In the genomic region with DNA sequence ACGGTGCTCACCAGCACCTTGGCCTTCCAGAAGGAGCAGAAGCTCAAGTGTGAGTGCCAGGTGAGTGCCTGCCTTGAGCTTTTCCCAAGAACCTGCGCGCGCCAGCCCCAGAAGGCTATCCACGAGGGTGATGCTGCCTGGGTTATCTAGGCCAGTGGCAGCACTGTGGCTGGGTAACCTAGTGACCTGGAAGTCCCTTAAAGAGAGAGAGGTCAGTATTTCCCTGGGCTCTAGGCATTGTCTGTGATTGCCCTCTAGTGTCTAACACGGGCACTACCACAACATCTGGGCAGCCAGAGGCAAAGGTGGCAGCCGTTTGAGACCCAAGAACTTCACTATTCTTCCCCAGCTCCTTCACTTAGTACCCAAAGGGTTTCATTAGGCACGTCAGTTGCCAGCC, we compare ENCODE assay signal across 8 mouse cellular contexts.
DNase-seq lines count a peak whose midpoint lies in the region; ATAC-seq and TF ChIP-seq lines count a peak whose summit lies in the region.

No protein-coding gene starts in this region.

- no peak for ATAC-seq in liver, embryonic 11.5 days (replicated peaks; ENCODE audit: low FRiP score)
- ATAC-seq in hindbrain, postnatal 0 days, result no peak
- ATAC-seq in erythroid progenitor cell, adult 5-6 weeks (replicated peaks; ENCODE audit: low FRiP score, poor library complexity, severe bottlenecking), result no peak

- H3K4me3 ChIP-seq in liver, adult 2 months (ENCODE audit: insufficient read depth, low read depth, low read length), result no peak overlapping the region
- H3K4me3 ChIP-seq in liver, embryonic 11.5 days (ENCODE audit: low read depth, low read length), result no peak overlapping the region
- H3K4me3 ChIP-seq in embryonic facial prominence, embryonic 10.5 days, result no peak overlapping the region
- no peak overlapping the region for H3K4me3 ChIP-seq in hindbrain, postnatal 0 days (ENCODE audit: low read length)
- H3K4me3 ChIP-seq in lung, adult 2 months (replicated peaks; ENCODE audit: extremely low read depth, low read depth, low read length), result no peak overlapping the region

- DNase-seq in liver, adult 2 months (ENCODE audit: extremely low read depth, low read depth, low spot score), result peak; percentile 60
- DNase-seq in liver, embryonic 11.5 days (ENCODE audit: low spot score), result no peak
- peak; percentile 59 to 61 for DNase-seq in adrenal gland, adult 18-20 months (ENCODE audit: low spot score in 2 of 2)
- peak; percentile 62 for DNase-seq in embryonic facial prominence, embryonic 10.5 days (ENCODE audit: low spot score)
- DNase-seq in hindbrain, postnatal 0 days (ENCODE audit: low spot score), result peak; percentile 70
- DNase-seq in lung, adult 2 months, result peak; percentile 71
- DNase-seq in ovary, postnatal 36 days (ENCODE audit: low spot score), result peak; percentile 48

- H3K9ac ChIP-seq in liver, adult 2 months (ENCODE audit: low read depth, low read length), result no peak overlapping the region
- no peak overlapping the region for H3K9ac ChIP-seq in liver, embryonic 11.5 days (ENCODE audit: low read depth, low read length)
- no peak overlapping the region for H3K9ac ChIP-seq in hindbrain, postnatal 0 days (replicated peaks; ENCODE audit: low read length)

- no peaks in the 10 kb centered on the region for H3K9me3 ChIP-seq in liver, embryonic 11.5 days (ENCODE audit: control insufficient read depth, low read length)
- peaks cover 6% of the 10 kb centered on the region; the same call in 1 of the 2 replicates for H3K9me3 ChIP-seq in embryonic facial prominence, embryonic 10.5 days
- no peaks in the 10 kb centered on the region for H3K9me3 ChIP-seq in hindbrain, postnatal 0 days (ENCODE audit: low read length)

- H3K4me2 ChIP-seq in liver, embryonic 11.5 days, result no peak overlapping the region
- no peak overlapping the region for H3K4me2 ChIP-seq in hindbrain, postnatal 0 days (ENCODE audit: low read depth, low read length)

- H3K36me3 ChIP-seq in liver, adult 2 months (ENCODE audit: control insufficient read depth, insufficient read depth, low read length), result no peaks in the 10 kb centered on the region
- no peaks in the 10 kb centered on the region for H3K36me3 ChIP-seq in liver, embryonic 11.5 days (ENCODE audit: control insufficient read depth, insufficient read depth, low read length)
- H3K36me3 ChIP-seq in embryonic facial prominence, embryonic 10.5 days (replicated peaks), result no peaks in the 10 kb centered on the region
- H3K36me3 ChIP-seq in hindbrain, postnatal 0 days (ENCODE audit: insufficient read depth, low read length), result no peaks in the 10 kb centered on the region

- no peaks in the 10 kb centered on the region for H3K79me2 ChIP-seq in liver, adult 2 months (ENCODE audit: control insufficient read depth, insufficient read depth, low read length)

- WGBS in liver, adult 2 months, result 19% methylated on average over 8 of the region's 8 CpGs
- WGBS in liver, embryonic 11.5 days, result 19% methylated on average over 8 of the region's 8 CpGs
- 21% methylated on average over 8 of the region's 8 CpGs for WGBS in embryonic facial prominence, embryonic 10.5 days
- WGBS in hindbrain, postnatal 0 days, result 29% methylated on average over 8 of the region's 8 CpGs
- 28% methylated on average over 8 of the region's 8 CpGs for WGBS in lung, adult 2 months

- peak; percentile 84 for TF ChIP-seq CTCF in liver, adult 2 months (IDR thresholded peaks at IDR 0.05; ENCODE audit: low read depth, low read length)
- peak; percentile 90 for TF ChIP-seq CTCF in hindbrain, postnatal 0 days (IDR thresholded peaks at IDR 0.05; ENCODE audit: low read depth)
- peak; percentile 87 for TF ChIP-seq CTCF in lung, adult 2 months (IDR thresholded peaks at IDR 0.05; ENCODE audit: insufficient read depth, low read length)

- TF ChIP-seq POLR2A in liver, adult 2 months (IDR thresholded peaks at IDR 0.05; ENCODE audit: extremely low read depth, insufficient read depth, low read length), result no peak
- TF ChIP-seq POLR2A in lung, adult 2 months (IDR thresholded peaks at IDR 0.05; ENCODE audit: borderline replicate concordance, extremely low read depth, low read depth, low read length), result no peak

- no peaks in the 10 kb centered on the region for H3K27me3 ChIP-seq in liver, adult 2 months (ENCODE audit: control insufficient read depth, insufficient read depth, low read length)
- H3K27me3 ChIP-seq in liver, embryonic 11.5 days (replicated peaks; ENCODE audit: control insufficient read depth, insufficient read depth, low read length), result peaks cover 10% of the 10 kb centered on the region
- H3K27me3 ChIP-seq in embryonic facial prominence, embryonic 10.5 days (replicated peaks; ENCODE audit: low read depth, poor library complexity, severe bottlenecking), result peaks cover 61% of the 10 kb centered on the region
- H3K27me3 ChIP-seq in hindbrain, postnatal 0 days (ENCODE audit: insufficient read depth, low read length), result 0 out of 2 replicates have a peak, but pooled peaks cover 9% of the 10 kb centered on the region

- no peaks in the 10 kb centered on the region for H3K4me1 ChIP-seq in liver, adult 2 months (ENCODE audit: control insufficient read depth, insufficient read depth, low read length)
- H3K4me1 ChIP-seq in liver, embryonic 11.5 days (replicated peaks; ENCODE audit: control insufficient read depth, insufficient read depth, low read length), result peaks cover 6% of the 10 kb centered on the region; the same call in 1 of the 2 replicates
- peaks cover 19% of the 10 kb centered on the region for H3K4me1 ChIP-seq in embryonic facial prominence, embryonic 10.5 days
- no peaks in the 10 kb centered on the region for H3K4me1 ChIP-seq in hindbrain, postnatal 0 days (ENCODE audit: insufficient read depth, low read length)
- H3K4me1 ChIP-seq in lung, adult 2 months (ENCODE audit: control insufficient read depth, insufficient read depth, low read length), result no peaks in the 10 kb centered on the region; the same call in 1 of the 2 replicates

- H3K27ac ChIP-seq in liver, adult 2 months (replicated peaks; ENCODE audit: insufficient read depth, low read depth, low read length), result no peak overlapping the region
- no peak overlapping the region for H3K27ac ChIP-seq in liver, embryonic 11.5 days (ENCODE audit: low read depth, low read length)
- H3K27ac ChIP-seq in embryonic facial prominence, embryonic 10.5 days (replicated peaks), result no peak overlapping the region
- no peak overlapping the region for H3K27ac ChIP-seq in hindbrain, postnatal 0 days
